Mouse (Mus musculus) forebrain, embryonic 13.5 days (tissue): ENCODE measurements around the gene Gm49425. TPM values are rescaled to one million over a fixed set of nuclear protein-coding genes. Genes with fewer than 3 reads are reported as not detected.

Source experiments
- ATAC-seq: fragments of 200-750 bp; cut with Nextera tagmentation; 2 replicates; pipeline ENCODE4 v1.8.0; 2017
- H3K27ac ChIP-seq: fragments of 300-500 bp; sonication (generic); 2 replicates; pipeline ENCODE4 v1.5.1; 2015; ENCODE audit warnings: inconsistent platforms, mild to moderate bottlenecking, moderate library complexity
- H3K27me3 ChIP-seq: fragments of 300-500 bp; sonication (generic); 2 replicates; pipeline ENCODE4 v1.6.1; 2015; ENCODE audit warnings: mild to moderate bottlenecking, inconsistent platforms
- H3K36me3 ChIP-seq: fragments of 300-500 bp; sonication (generic); 2 replicates; pipeline ENCODE4 v1.6.1; 2015; ENCODE audit warnings: mild to moderate bottlenecking, inconsistent platforms; ENCODE audit not compliant: poor library complexity, severe bottlenecking
- H3K4me1 ChIP-seq: fragments of 300-500 bp; sonication (generic); 2 replicates; pipeline ENCODE4 v1.6.1; 2015; ENCODE audit warnings: inconsistent platforms
- H3K4me2 ChIP-seq: fragments of 300-500 bp; sonication (generic); 2 replicates; pipeline ENCODE4 v1.6.1; 2015; ENCODE audit warnings: inconsistent platforms, mild to moderate bottlenecking, moderate library complexity
- H3K4me3 ChIP-seq: fragments of 300-500 bp; sonication (generic); 2 replicates; pipeline ENCODE4 v1.5.1; 2015; ENCODE audit warnings: mild to moderate bottlenecking, inconsistent platforms
- H3K9ac ChIP-seq: fragments of 300-500 bp; sonication (generic); 2 replicates; pipeline ENCODE4 v1.6.1; 2015; ENCODE audit warnings: mild to moderate bottlenecking, inconsistent platforms
- H3K9me3 ChIP-seq: fragments of 300-500 bp; sonication (generic); replicated peaks from 2 replicates; pipeline ENCODE4 v1.6.1; 2016; ENCODE audit warnings: inconsistent platforms
- WGBS: fragments of 180-500 bp; shearing (Covaris S2); methylation state at CpG from one replicate; pipeline ENCODE4 v1.1.7; 2015; 5-methylcytosine and 5-hydroxymethylcytosine counted together
- polyA plus RNA-seq: library from polyadenylated mRNA; unstranded; fragments of >200 nt; fragmentation: Nextera tagmentation; extraction: Ambion mirVana; gene quantifications from 2 replicates; pipeline ENCODE4 v1.2.1, GENCODE M21; 2015

Gm49425 gene
- polyA plus RNA-seq, 1 experiment from 2014 or later, result not detected

- Histone ChIP-seq H3K4me3 (no peak overlapping the region), H3K9me3 (no peaks in the 10 kb centered on the region), H3K27me3 (no peaks in the 10 kb centered on the region), H3K4me1 (no peaks in the 10 kb centered on the region), H3K4me2 (no peak overlapping the region), H3K36me3 (no peaks in the 10 kb centered on the region), H3K27ac (no peak overlapping the region), H3K9ac (no peak overlapping the region)
- no peak for ATAC-seq
- 80% methylated on average over 4 of the region's 4 CpGs for WGBS
Measured at GRCm38 (mm10) chr15:101522556-101523232, 5.6 kb upstream of the Gm49425 start.

DNA sequence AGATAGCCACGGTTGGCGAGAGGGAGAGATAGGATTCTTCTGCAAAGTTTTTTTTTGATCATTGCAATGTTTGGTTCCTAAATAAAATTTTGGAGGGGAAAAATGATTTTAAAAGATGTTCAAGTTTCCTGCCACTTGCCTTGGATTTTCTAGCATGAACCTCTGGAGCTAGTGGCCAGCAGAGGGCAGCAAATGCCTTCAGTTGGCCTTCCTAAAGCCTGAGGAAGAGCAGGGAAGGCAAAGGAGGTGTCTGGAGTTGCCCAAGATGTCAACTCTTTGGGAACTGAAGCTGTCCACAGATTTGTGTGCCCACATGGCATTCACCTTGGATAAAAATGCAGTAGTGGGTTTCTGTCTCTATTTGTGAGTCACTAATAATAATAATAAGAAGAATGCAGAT lies 2.7 kb upstream of the Gm49425 start:
- no peak for ATAC-seq
- Histone ChIP-seq H3K4me2 (no peak overlapping the region), H3K27ac (no peak overlapping the region), H3K4me1 (no peaks in the 10 kb centered on the region), H3K9me3 (no peaks in the 10 kb centered on the region; the same call in 1 of the 2 replicates), H3K9ac (no peak overlapping the region), H3K4me3 (no peak overlapping the region), H3K27me3 (no peaks in the 10 kb centered on the region), H3K36me3 (no peaks in the 10 kb centered on the region)
- WGBS, result 18% methylated on average over 2 of the region's 2 CpGs

- Histone ChIP-seq H3K36me3 (no peaks in the 10 kb centered on the region), H3K27ac (no peak overlapping the region), H3K4me3 (no peak overlapping the region), H3K4me1 (no peaks in the 10 kb centered on the region), H3K4me2 (no peak overlapping the region), H3K9ac (no peak overlapping the region), H3K27me3 (no peaks in the 10 kb centered on the region), H3K9me3 (no peaks in the 10 kb centered on the region)
- 90% methylated on average over 9 of the region's 9 CpGs for WGBS
- no peak for ATAC-seq
Measured at GRCm38 (mm10) chr15:101508247-101508646, 8.8 kb downstream of the Gm49425 start.

DNA sequence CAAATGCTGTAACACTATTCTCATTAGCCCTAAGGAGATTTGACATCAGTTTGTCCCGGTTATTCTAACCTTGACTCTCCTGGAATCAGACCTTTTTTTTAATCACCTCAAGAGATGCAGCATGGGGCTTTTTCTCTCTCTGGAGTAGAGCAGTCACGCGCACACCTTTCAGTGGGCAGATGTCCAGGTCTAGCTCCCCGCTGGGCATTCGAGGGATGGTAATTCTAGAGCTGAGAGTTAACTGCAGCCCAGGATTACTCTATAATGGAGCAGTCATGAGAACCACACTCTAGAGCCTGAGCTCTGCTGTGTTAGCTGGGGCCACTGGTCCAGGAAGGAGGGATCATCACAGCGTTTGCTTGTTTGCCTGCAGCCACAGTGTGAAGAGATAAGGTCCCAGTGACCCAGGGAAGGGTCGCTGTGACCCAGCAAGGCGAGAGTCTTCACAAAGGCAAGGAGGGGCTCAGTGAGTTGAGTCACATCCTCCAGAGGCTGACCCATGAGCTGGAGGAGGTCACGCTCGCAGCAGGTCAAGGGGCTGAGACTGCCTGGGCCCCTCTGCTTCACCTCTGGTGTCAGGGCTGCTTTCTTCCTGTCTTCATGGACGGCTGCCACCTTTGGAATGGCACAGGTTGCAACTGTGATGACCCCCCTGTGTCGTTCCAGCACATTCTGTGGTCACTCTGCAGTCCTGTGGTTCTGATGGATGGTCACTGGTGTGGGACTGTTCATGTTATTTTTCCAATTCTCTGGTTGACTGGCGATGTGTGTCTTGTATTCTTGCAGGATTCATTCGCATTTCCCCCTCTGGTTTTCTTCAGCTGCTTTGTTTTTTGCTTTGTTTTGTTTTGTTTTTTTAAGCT lies 9.9 kb downstream of the Gm49425 start:
- H3K4me3 ChIP-seq, result no peak overlapping the region

GRCm38 (mm10) chr15:101497181-101497580 lies 19.9 kb downstream of the Gm49425 start:
- Histone ChIP-seq H3K9ac (no peak overlapping the region), H3K4me2 (no peak overlapping the region), H3K4me3 (no peak overlapping the region), H3K36me3 (no peaks in the 10 kb centered on the region), H3K9me3 (no peaks in the 10 kb centered on the region), H3K4me1 (no peaks in the 10 kb centered on the region), H3K27me3 (no peaks in the 10 kb centered on the region), H3K27ac (no peak overlapping the region)
- ATAC-seq, result no peak
- WGBS, result 68% methylated on average over 2 of the region's 2 CpGs

More for the DNA sequence above, 9.9 kb downstream of the Gm49425 start:
- Histone ChIP-seq H3K9ac (no peak overlapping the region), H3K27me3 (no peaks in the 10 kb centered on the region), H3K36me3 (no peaks in the 10 kb centered on the region), H3K9me3 (no peaks in the 10 kb centered on the region), H3K4me2 (no peak overlapping the region), H3K27ac (no peak overlapping the region), H3K4me1 (no peaks in the 10 kb centered on the region)
- ATAC-seq, result no peak
- 70% methylated on average over 14 of the region's 14 CpGs for WGBS

DNA sequence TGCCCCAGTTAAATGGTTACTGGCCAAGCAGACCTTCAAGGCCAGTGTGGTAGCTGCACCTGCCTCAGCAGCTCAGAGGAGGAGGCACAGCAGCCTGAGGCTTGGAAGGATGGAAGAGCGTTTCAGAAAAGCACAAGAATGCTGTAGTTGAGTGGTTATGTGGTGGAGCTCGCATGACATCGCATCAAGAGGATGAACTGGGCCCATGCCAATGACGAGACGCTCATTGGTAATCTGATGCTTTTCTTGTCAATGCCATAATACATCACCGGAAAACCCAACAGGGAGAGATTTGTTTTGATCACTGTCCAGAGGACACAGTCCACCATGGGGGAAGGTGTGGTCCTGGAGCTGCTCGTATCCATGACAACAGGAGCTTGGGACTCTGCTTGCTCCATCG lies 21.8 kb downstream of the Gm49425 start:
- Histone ChIP-seq H3K4me1 (no peaks in the 10 kb centered on the region), H3K4me2 (no peak overlapping the region), H3K36me3 (no peaks in the 10 kb centered on the region), H3K9me3 (no peaks in the 10 kb centered on the region), H3K9ac (no peak overlapping the region), H3K4me3 (no peak overlapping the region), H3K27ac (no peak overlapping the region), H3K27me3 (no peaks in the 10 kb centered on the region)
- 81% methylated on average over 8 of the region's 8 CpGs for WGBS
- no peak for ATAC-seq

DNA sequence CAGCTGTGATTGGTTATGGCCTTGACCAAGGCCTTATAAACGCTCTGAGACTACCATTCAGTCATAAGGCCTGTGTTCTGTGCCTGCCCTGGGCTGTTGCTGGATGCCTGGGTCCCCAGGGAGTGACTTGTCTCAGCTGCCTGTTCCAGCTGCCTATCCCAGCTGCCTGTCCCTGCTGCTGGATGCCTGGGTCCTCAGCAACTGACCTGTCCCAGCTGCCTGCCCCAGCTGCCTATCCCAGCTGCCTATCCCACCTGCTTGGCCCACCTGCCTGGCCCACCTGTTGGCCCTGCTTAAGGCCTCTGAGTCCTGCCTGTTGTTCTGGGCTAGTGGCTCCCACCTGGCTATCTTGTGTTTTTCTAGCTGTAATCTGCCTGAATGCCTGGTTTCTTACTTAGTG lies 22.9 kb downstream of the Gm49425 start:
- Histone ChIP-seq H3K36me3 (no peaks in the 10 kb centered on the region), H3K9me3 (no peaks in the 10 kb centered on the region), H3K27ac (no peak overlapping the region), H3K9ac (no peak overlapping the region), H3K4me3 (no peak overlapping the region), H3K4me1 (no peaks in the 10 kb centered on the region), H3K27me3 (no peaks in the 10 kb centered on the region), H3K4me2 (no peak overlapping the region)
- WGBS, result 55% methylated on average over 1 of the region's 1 CpGs
- no peak for ATAC-seq

DNA sequence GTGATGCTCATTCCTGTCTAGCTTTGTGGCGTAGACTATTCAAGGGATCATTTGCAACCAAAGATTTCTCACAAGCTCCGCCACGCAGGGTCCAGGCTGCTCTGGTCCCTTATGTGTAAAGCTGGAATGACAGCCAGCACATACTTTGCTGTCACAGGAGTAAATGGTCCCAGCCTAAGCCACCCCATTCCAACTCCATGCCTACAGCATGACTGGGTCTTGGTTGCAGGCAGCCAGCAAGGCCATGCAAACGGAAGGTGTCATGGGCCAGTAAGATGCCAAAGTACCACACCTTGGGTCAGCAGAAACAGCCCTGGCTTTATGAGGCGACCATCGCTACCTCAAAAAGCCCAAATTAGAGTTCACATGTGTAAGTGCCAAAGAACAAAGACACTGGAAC lies 23.3 kb downstream of the Gm49425 start:
- no peaks in the 10 kb centered on the region for H3K9me3 ChIP-seq
- H3K4me2 ChIP-seq, result no peak overlapping the region
- no peak for ATAC-seq
- H3K27me3 ChIP-seq, result no peaks in the 10 kb centered on the region
- no peaks in the 10 kb centered on the region for H3K36me3 ChIP-seq
- H3K4me3 ChIP-seq, result no peak overlapping the region
- WGBS, result 94% methylated on average over 6 of the region's 6 CpGs
- no peak overlapping the region for H3K9ac ChIP-seq
- H3K27ac ChIP-seq, result no peak overlapping the region
- no peaks in the 10 kb centered on the region for H3K4me1 ChIP-seq

DNA sequence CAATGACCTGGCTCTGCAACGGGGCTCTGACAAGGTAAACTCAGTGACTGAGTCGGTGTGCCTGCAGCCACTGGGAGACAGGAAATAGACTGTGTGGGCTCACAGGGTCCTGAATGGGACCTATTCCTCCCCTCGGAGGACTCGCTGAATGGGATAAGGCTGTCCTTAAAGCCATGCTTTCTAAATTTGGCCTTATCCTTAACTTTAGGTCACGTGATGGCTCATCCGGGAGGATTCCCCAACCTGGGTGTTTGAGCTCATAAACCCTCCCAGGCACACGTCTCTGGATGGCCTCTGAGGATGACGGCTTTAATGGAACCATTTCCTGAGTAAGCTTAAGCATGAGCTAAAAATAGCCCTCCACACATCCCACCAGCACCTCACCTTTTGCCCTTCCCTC lies 24.3 kb downstream of the Gm49425 start:
- Histone ChIP-seq H3K27me3 (no peaks in the 10 kb centered on the region), H3K4me2 (no peak overlapping the region), H3K27ac (no peak overlapping the region), H3K36me3 (no peaks in the 10 kb centered on the region), H3K9ac (no peak overlapping the region), H3K4me1 (no peaks in the 10 kb centered on the region), H3K9me3 (no peaks in the 10 kb centered on the region), H3K4me3 (no peak overlapping the region)
- WGBS, result 78% methylated on average over 8 of the region's 8 CpGs
- ATAC-seq, result no peak

DNA sequence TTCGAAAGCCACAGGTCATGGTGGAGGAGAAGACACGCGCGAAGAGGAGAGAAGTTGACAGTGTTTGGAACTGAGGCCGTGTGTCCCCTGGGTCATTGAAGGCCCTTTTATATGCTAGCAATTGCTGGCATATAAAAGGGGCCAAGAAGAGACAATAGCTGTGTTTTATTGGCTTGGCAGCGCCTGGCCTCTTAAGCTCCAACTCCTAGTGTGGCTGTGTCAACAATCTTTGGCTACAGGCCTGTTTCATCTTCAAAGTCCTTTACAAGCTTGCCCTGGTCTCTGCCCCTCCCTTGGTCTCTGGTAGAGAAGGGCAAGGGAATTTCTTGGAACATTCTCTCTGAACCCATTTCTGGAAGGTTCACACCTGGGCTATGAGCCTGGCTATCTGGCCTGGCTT lies 25.6 kb downstream of the Gm49425 start, which contains the start of gene Krt83:
TSS of gene Krt83 (minus strand) at position 82 of the 400 bp plus-strand sequence.
- Histone ChIP-seq H3K4me2 (no peak within 1 kb of the TSS), H3K36me3 (no peaks in the 10 kb centered on the region), H3K9me3 (no peaks in the 10 kb centered on the region), H3K27me3 (no peaks in the 10 kb centered on the region), H3K27ac (no peak within 1 kb of the TSS), H3K9ac (no peak within 1 kb of the TSS), H3K4me3 (no peak within 1 kb of the TSS), H3K4me1 (no peaks in the 10 kb centered on the region)
- ATAC-seq, result no peak
- WGBS, result 61% methylated on average over 6 of the region's 6 CpGs

DNA sequence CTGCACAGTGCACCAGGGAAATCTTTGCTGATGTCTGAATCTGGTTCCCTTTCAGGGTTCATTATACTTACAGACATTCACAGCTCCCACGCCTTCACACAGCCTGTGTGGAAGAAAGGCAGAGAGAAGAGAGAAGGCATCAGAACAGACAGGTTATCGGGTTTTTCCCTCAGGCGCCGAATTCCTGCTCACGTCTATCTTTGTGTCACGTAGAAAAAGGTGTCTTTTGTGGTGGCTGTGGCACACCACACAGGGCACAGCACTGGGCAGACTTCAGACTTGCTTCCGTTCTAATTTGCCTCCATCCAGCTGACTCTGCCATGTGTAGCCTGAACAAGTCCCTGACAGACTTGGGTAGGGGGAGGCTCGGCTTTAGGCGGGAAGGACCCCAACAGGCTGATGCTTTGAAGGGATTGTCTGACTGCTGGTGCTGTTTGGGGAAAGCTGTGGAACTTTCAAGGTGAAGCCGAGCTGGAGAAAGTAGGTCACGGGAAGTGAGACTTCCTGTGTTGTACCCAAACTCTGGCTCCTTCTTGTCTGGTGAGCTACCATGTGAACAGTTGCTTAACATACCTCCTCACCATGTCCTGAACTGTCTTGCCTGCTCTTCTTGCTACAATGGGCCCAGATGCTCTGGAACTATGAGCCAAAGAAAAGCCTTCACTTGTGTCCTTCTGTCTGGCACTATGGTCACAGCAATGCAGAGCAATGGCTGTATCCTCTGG lies 31.0 kb downstream of the Gm49425 start:
- Histone ChIP-seq H3K9ac (no peak overlapping the region), H3K36me3 (no peaks in the 10 kb centered on the region), H3K9me3 (no peaks in the 10 kb centered on the region), H3K27ac (no peak overlapping the region), H3K4me1 (no peaks in the 10 kb centered on the region), H3K27me3 (no peaks in the 10 kb centered on the region), H3K4me3 (no peak overlapping the region), H3K4me2 (no peak overlapping the region)
- ATAC-seq, result no peak
- 81% methylated on average over 11 of the region's 11 CpGs for WGBS

GRCm38 (mm10) chr15:101484939-101485338 lies 32.1 kb downstream of the Gm49425 start:
- no peak for ATAC-seq
- WGBS, result 87% methylated on average over 1 of the region's 1 CpGs
- H3K27ac ChIP-seq, result no peak overlapping the region

More at GRCm38 (mm10) chr15:101484939-101485338, 32.1 kb downstream of the Gm49425 start:
- Histone ChIP-seq H3K4me2 (no peak overlapping the region), H3K9me3 (no peaks in the 10 kb centered on the region), H3K36me3 (no peaks in the 10 kb centered on the region), H3K4me3 (no peak overlapping the region), H3K27me3 (no peaks in the 10 kb centered on the region), H3K9ac (no peak overlapping the region), H3K4me1 (no peaks in the 10 kb centered on the region)
